Mouse (Mus musculus): ENCODE results near the gene Zfp989.
"Not testable (repeated sequence)": the region's sequence is repeated elsewhere in the genome, so short reads cannot be mapped to it uniquely, and the experiment has no call there.

Zfp989 gene

GRCm38 (mm10) chr4:146971757-146972156, at the start of gene Zfp989:
TSS of gene Zfp989 (plus strand) at chr4:146971976.
- DNase-seq (ENCODE audit: low read depth, low spot score): not testable (repeated sequence)

GRCm38 (mm10) chr4:146932311-146933082, 39.3 kb upstream of the Zfp989 start:
- no peak for DNase-seq (ENCODE audit: low read depth, low spot score)

GRCm38 (mm10) chr4:146941691-146942090, 30.1 kb upstream of the Zfp989 start:
- not testable (repeated sequence) for DNase-seq (ENCODE audit: low read depth, low spot score)

GRCm38 (mm10) chr4:146976581-146976980, 4.8 kb downstream of the Zfp989 start:
- not testable (repeated sequence) for DNase-seq (ENCODE audit: low read depth, low spot score)

- DNase-seq (ENCODE audit: low read depth, low spot score): not testable (repeated sequence)
Observed at GRCm38 (mm10) chr4:147018400-147018799, 46.6 kb downstream of the Zfp989 start.

GRCm38 (mm10) chr4:147021550-147021949, 49.8 kb downstream of the Zfp989 start, which contains the start of gene Rex2:
TSS of gene Rex2 (plus strand) at chr4:147021850.
- DNase-seq (ENCODE audit: low read depth, low spot score): not testable (repeated sequence)

GRCm38 (mm10) chr4:147026374-147026773, 54.6 kb downstream of the Zfp989 start:
- not testable (repeated sequence) for DNase-seq (ENCODE audit: low read depth, low spot score)

GRCm38 (mm10) chr4:147031308-147032036, 59.7 kb downstream of the Zfp989 start:
- DNase-seq (ENCODE audit: low read depth, low spot score): not testable (repeated sequence)
